Mouse (Mus musculus) limb, embryonic 14.5 days (tissue): ENCODE results near the gene Sv2c. TPM values are rescaled to one million over a fixed set of nuclear protein-coding genes. Genes with fewer than 3 reads are reported as not detected.

ENCODE experiments used
- ATAC-seq: fragments of 200-750 bp; cut with Nextera tagmentation; 2 replicates; pipeline ENCODE4 v1.8.0; 2017; ENCODE audit warnings: low read depth, moderate number of reproducible peaks, moderate TSS enrichment; ENCODE audit not compliant: low FRiP score
- DNase-seq: peaks from one replicate; pipeline ENCODE4 v3.0.0-alpha.2; 2015; ENCODE audit warnings: low spot score
- H3K27ac ChIP-seq: fragments of 300-500 bp; sonication (generic); replicated peaks from 2 replicates; pipeline ENCODE4 v1.5.1; 2014; ENCODE audit warnings: low read depth, mild to moderate bottlenecking, low read length, moderate library complexity, mixed read lengths
- H3K27me3 ChIP-seq: fragments of 300-500 bp; sonication (generic); 2 replicates; pipeline ENCODE4 v1.6.1; 2014; ENCODE audit warnings: low read length, mixed read lengths; ENCODE audit not compliant: control insufficient read depth, insufficient read depth
- H3K36me3 ChIP-seq: fragments of 300-500 bp; sonication (generic); 2 replicates; pipeline ENCODE4 v1.6.1; 2014; ENCODE audit warnings: mild to moderate bottlenecking, low read length, moderate library complexity, mixed read lengths; ENCODE audit not compliant: control insufficient read depth, insufficient read depth
- H3K4me1 ChIP-seq: fragments of 300-500 bp; sonication (generic); 2 replicates; pipeline ENCODE4 v1.6.1; 2014; ENCODE audit warnings: antibody characterized with exemption, low read length, mixed read lengths; ENCODE audit not compliant: control insufficient read depth, insufficient read depth
- H3K4me2 ChIP-seq: fragments of 300-500 bp; sonication (generic); replicated peaks from 2 replicates; pipeline ENCODE4 v1.6.1; 2014; ENCODE audit warnings: low read depth, mild to moderate bottlenecking, low read length, moderate library complexity; ENCODE audit not compliant: severe bottlenecking
- H3K4me3 ChIP-seq: fragments of 300-500 bp; sonication (generic); replicated peaks from 2 replicates; pipeline ENCODE4 v1.5.1; 2014; ENCODE audit warnings: low read length
- H3K9ac ChIP-seq: fragments of 300-500 bp; sonication (generic); 2 replicates; pipeline ENCODE4 v1.6.1; 2014; ENCODE audit warnings: mild to moderate bottlenecking, low read depth, low read length, moderate library complexity; ENCODE audit not compliant: severe bottlenecking
- H3K9me3 ChIP-seq: fragments of 300-500 bp; sonication (generic); 2 replicates; pipeline ENCODE4 v1.6.1; 2016; ENCODE audit warnings: low read length; ENCODE audit not compliant: control insufficient read depth
- POLR2A ChIP-seq: fragments of 200-500 bp; IDR thresholded peaks from 2 replicates; pipeline ENCODE4 v1.8.0; 2012; ENCODE audit warnings: inconsistent platforms, mild to moderate bottlenecking, moderate library complexity, borderline replicate concordance; ENCODE audit not compliant: insufficient read depth, insufficient read length; ENCODE audit errors: extremely low read depth
- WGBS: fragments of 180-500 bp; shearing (Covaris S2); extraction: QIAGEN DNeasy Blood & Tissue Kit; methylation state at CpG from one replicate; pipeline ENCODE4 v1.1.7; 2014; 5-methylcytosine and 5-hydroxymethylcytosine counted together
- polyA plus RNA-seq, 2 experiments: library from polyadenylated mRNA; depleted of rRNA in 1 of 2; stranded (reverse) in 1 of 2; unstranded in 1 of 2; fragments of >200 nt; fragmentation: Nextera tagmentation in 1 of 2; extraction: Ambion mirVana in 1 of 2; gene quantifications; 2 replicates each; pipeline versions ENCODE4 v1.2.1 to v1.2.3; 2012 to 2014

The Sv2c gene
- polyA plus RNA-seq, 2 experiments, result 1.3 to 1.5 TPM

DNA sequence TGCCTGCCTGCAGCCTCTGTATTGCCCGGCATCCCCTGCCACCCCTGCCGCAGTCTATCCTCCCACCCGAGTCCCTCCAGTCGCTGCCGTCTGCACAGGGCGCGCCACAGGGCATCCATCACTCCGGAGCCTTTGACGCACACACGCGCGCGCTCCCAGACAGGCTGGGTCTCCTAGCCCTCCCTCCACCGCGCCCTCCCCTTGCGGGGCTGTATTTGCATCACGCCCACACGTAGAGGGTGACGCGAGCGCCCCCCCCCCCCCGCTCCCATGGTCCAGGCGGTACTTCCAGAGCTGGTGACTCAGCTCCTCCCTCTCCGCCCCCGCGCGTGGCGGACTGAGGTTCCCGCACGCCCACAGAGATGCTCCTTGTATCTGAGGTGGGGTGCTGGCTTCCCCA lies 1.3 kb downstream of the Sv2c start:
- Histone ChIP-seq H3K27ac (no peak overlapping the region), H3K9ac (peak overlapping the region; percentile 12; the same call in 1 of the 2 replicates), H3K4me1 (peaks cover 17% of the 10 kb centered on the region), H3K4me3 (peak overlapping the region; percentile 52), H3K27me3 (peaks cover 76% of the 10 kb centered on the region), H3K36me3 (no peaks in the 10 kb centered on the region), H3K4me2 (peak overlapping the region; percentile 90), H3K9me3 (no peaks in the 10 kb centered on the region)
- DNase-seq (peak; percentile 28), ATAC-seq (peak; percentile 75)
- TF ChIP-seq POLR2A, result no peak
- 0% methylated on average over 23 of the region's 30 CpGs for WGBS

DNA sequence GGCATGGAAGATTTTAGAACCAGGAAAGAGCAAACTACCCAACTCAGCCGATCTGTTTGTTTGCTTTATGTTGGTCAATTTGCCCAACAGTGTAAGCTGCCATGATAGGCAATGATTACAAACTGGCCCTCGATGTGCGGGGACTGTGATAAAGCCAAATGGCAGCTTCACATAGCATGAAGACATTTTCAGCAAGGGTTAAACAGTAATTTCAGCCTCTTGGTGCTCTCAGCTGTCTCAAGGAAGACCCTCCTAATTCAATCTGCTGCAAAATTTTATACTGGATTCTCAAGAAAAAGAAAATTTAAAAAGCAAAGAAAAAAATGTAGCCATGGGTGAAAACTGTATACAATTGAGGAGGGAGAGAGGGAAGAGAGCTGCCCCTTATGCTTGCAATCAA lies 3.3 kb downstream of the Sv2c start:
- no peak for ATAC-seq
- peaks cover 64% of the 10 kb centered on the region for H3K27me3 ChIP-seq

DNA sequence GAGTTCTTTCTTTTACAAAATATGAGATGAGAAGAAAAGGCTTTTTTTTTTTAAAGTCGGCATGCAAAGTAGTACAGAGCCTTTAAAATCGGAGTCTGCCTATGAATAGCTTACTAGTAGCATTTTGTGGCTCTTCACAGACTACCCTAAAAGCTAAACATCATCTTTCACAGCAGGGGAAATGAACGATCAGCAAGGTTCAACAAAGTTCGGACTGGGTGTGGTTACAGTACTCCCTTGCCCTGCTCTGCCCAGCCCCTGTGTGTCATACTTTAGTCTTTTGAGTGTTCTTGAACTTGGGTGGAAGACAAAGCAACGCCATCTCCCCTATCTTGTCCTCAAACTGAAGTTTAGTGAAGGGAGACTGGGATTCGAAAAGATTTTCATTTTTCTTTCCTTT lies 5.7 kb downstream of the Sv2c start:
- peaks cover 40% of the 10 kb centered on the region for H3K27me3 ChIP-seq
- no peak overlapping the region for H3K27ac ChIP-seq
- DNase-seq (no peak), ATAC-seq (no peak)
- TF ChIP-seq POLR2A, result no peak
- no peak overlapping the region for H3K9ac ChIP-seq
- no peak overlapping the region for H3K4me2 ChIP-seq
- WGBS, result 80% methylated on average over 6 of the region's 6 CpGs
- no peak overlapping the region for H3K4me3 ChIP-seq
- no peaks in the 10 kb centered on the region for H3K9me3 ChIP-seq
- H3K4me1 ChIP-seq, result 0 out of 2 replicates have a peak, but pooled peaks cover 4% of the 10 kb centered on the region
- no peaks in the 10 kb centered on the region for H3K36me3 ChIP-seq

More for the DNA sequence above, 3.3 kb downstream of the Sv2c start:
- Histone ChIP-seq H3K9me3 (no peaks in the 10 kb centered on the region), H3K4me3 (no peak overlapping the region), H3K4me1 (peaks cover 17% of the 10 kb centered on the region), H3K27ac (no peak overlapping the region), H3K36me3 (no peaks in the 10 kb centered on the region), H3K9ac (no peak overlapping the region), H3K4me2 (no peak overlapping the region)
- TF ChIP-seq POLR2A, result no peak
- DNase-seq, result no peak
- WGBS, result 79% methylated on average over 3 of the region's 3 CpGs

DNA sequence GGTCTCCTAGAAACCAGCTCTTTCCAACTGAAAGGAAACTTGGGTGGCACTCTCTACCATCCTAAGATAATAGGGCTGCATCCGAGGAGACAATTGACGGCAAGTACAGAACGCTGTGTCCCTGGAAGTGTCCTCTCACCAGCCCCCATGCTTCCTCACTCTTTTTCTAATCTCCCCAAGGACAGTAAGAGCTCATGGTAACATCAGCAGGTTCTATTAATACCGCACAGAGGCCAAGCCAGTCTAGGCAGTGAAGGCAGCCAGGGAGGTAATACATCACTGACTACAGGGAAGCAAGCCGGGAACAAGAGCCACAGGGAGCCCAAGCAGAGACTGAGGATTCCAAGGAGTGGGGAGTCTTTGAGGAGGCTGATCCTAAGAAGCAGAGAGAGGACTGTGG lies 7.4 kb downstream of the Sv2c start:
- no peak for ATAC-seq
- no peak overlapping the region for H3K27ac ChIP-seq
- no peak for DNase-seq
- no peaks in the 10 kb centered on the region for H3K36me3 ChIP-seq
- WGBS, result 75% methylated on average over 5 of the region's 5 CpGs
- H3K4me2 ChIP-seq, result no peak overlapping the region
- TF ChIP-seq POLR2A, result no peak
- no peaks in the 10 kb centered on the region for H3K4me1 ChIP-seq
- H3K9ac ChIP-seq, result no peak overlapping the region
- H3K27me3 ChIP-seq, result peaks cover 24% of the 10 kb centered on the region
- no peak overlapping the region for H3K4me3 ChIP-seq
- H3K9me3 ChIP-seq, result no peaks in the 10 kb centered on the region

DNA sequence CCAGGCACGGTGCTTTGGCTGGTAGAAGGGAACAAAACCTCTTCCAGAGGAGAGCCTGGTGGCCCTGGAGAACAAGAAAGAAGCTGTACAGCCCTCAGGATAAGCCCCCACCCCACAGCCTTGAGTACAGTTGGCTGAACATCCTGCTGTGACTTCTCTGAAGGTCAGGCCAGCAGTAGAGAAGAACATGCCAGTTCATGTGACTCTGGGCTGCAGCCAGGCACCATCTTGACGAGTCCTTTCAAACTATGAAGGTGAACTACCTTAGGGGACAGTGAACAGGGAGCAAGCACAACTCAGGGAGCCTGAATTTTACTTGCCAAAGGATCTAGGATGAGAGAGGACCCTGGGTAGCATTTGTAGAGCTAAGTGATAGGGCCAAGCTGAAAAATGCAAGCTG lies 19.7 kb downstream of the Sv2c start:
- Histone ChIP-seq H3K27me3 (no peaks in the 10 kb centered on the region), H3K4me1 (no peaks in the 10 kb centered on the region), H3K4me2 (no peak overlapping the region), H3K36me3 (no peaks in the 10 kb centered on the region), H3K9ac (no peak overlapping the region), H3K9me3 (no peaks in the 10 kb centered on the region), H3K27ac (no peak overlapping the region), H3K4me3 (no peak overlapping the region)
- DNase-seq, result no peak
- TF ChIP-seq POLR2A, result no peak
- 75% methylated on average over 2 of the region's 2 CpGs for WGBS
- no peak for ATAC-seq

DNA sequence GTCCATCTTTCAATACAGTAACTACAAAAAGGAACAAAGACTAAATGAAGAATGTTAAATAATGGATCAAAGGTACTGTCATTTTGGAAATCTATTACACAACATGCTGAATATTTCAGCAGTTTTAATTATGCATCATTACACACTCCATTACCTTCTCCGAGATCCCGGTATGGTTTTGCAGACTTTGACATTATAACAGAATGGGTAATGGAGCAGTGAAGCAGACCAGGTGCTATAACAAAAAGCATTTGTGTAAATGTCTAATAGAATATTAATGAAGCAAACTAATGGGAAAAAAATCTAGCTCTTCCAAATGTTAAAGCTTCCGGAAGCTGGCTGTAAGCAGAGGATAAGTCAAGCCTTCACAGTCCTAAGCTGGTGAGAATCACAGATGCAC lies 21.6 kb downstream of the Sv2c start:
- H3K9ac ChIP-seq, result no peak overlapping the region
- no peaks in the 10 kb centered on the region for H3K27me3 ChIP-seq
- H3K4me1 ChIP-seq, result no peaks in the 10 kb centered on the region
- DNase-seq (no peak), ATAC-seq (no peak)
- no peak overlapping the region for H3K4me2 ChIP-seq
- H3K4me3 ChIP-seq, result no peak overlapping the region
- no peak overlapping the region for H3K27ac ChIP-seq
- H3K9me3 ChIP-seq, result no peaks in the 10 kb centered on the region
- TF ChIP-seq POLR2A, result no peak
- H3K36me3 ChIP-seq, result no peaks in the 10 kb centered on the region
- WGBS, result 81% methylated on average over 3 of the region's 3 CpGs
